Mouse (Mus musculus) urinary bladder, postnatal 14 days (tissue): Measurements from ENCODE around the gene Tspan31.
"Not testable (repeated sequence)": the region's sequence is repeated elsewhere in the genome, so short reads cannot be mapped to it uniquely, and the experiment has no call there.

Experiments
- DNase-seq: peaks from one replicate; pipeline ENCODE4 v3.0.0; 2021; ENCODE audit warnings: low spot score

The Tspan31 gene

GRCm38 (mm10) chr10:127083915-127084306, 13.8 kb upstream of the Tspan31 start:
- no peak for DNase-seq

- no peak for DNase-seq
Measured at GRCm38 (mm10) chr10:127083292-127083914, 13.3 kb upstream of the Tspan31 start.

- DNase-seq = no peak
Measured at GRCm38 (mm10) chr10:127081996-127082620, 12.0 kb upstream of the Tspan31 start.

DNA sequence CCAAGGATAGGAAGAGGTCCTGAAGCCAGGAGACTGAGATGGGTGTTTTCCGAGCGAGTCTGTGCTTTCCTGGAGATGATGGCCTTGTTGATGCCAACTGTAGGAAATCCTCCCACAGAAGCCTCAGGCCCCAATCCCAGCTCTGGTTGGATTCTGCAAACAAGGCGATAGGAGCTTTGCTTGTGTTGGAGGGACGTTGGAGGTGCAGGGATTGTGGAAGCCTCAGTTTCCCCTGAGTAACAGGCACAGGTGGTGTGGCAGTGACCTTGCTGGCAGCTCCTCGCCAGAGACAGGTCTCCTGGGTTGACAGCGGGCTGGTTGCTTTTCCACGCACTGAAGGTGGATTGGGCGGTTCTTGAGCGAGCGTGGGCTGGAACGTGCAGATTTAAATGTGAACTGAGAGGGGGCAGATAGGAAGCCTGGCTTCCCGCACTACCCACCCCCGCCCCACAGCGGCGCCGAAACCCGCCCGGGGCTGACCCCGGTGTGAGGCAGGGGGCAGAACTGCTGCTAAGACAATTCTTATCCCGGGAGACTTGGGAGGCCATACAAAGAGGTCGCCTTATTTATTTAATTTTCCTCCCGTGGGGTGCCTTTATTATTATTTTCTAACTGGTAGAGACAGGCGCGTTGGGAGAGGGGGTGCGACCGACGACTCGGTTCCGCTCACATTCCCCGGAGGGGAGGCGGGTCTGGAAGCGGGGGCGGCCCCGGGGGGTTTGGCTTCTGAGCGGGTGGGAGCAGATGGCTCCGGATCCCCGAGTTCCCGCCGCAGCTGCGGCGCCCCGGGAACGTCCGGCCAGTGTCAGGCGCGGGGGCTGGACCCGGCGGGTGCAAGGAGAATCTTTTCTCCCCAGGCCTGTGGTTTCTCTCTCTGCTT, 11.1 kb upstream of the Tspan31 start:
- DNase-seq = no peak

- no peak for DNase-seq
Measured at GRCm38 (mm10) chr10:127079665-127080391, 9.8 kb upstream of the Tspan31 start.

DNA sequence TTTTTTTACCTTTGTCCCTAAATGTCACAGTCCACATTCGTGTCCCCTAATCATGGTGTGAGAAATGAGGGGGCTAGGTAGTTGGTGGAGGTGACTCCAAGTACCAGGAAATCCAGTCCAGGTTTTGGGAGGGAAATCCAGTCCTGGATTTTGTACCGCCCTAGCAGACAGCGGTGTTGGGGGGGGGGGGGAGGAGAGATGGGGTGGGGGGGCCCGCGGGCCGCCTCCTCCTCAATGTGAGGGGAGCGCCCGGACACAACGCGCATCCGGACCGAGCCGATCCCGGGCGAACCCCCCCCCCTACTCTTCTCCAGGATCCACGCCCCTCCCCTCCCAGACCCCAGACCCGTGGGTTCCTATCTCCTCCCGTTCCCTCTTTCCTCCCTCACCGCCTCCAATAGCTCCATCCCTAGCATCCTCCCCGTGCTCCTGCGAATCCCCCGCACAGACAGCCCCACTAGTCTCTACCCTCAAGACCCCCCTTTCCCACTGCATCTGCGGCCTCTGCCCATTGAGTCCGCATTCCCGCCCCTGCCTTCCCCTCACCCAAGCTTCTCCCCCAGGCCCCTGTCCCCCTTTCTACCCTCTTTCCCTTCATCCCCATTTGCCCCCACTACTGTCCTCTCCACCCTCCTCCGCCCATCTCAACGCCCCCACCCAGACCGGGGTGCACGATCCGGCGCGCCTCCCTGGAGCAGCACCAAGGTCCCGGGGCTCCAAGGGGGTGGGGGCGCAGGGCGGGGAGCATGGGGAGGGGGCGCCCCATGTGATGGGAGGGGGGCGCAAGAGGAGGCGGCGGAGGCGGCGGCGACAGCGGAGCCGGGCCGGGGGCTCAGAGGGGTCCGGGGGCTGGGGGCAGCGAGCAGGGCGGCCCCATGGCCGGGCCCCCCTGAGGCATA, 8.9 kb upstream of the Tspan31 start:
- DNase-seq = no peak

DNA sequence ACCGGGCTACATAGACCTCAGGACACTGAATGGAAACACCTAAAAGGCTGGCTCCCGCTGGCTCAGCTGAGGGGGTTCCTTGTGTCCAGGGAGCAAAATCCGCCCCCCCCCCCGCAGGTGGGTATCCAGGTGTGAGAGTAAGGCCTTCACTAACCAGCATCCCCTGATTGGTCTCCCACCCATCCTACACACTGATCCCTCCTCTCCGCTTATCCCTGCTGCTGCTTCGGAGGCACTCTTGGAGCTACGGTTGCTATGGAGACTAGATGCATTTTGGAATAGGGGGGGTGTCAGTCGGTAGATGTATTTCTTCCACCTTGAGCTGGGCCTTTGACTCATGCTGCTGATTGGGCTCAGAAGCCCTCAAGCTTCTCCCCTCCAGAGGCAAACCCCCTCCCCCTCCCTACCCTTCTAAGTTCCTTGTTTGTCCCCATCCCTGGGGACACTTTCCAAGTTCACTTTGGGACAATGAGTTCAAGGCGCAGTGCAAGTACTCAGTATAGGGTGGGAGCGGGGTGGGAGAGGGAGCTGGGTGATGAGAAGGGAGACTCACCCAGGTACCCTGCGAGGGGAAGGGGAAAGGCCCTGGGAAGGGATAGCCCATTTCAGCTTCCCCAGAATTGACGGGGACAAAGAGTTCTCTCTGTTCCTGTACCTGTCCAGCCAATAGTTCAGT, 8.1 kb upstream of the Tspan31 start:
- DNase-seq = no peak

DNA sequence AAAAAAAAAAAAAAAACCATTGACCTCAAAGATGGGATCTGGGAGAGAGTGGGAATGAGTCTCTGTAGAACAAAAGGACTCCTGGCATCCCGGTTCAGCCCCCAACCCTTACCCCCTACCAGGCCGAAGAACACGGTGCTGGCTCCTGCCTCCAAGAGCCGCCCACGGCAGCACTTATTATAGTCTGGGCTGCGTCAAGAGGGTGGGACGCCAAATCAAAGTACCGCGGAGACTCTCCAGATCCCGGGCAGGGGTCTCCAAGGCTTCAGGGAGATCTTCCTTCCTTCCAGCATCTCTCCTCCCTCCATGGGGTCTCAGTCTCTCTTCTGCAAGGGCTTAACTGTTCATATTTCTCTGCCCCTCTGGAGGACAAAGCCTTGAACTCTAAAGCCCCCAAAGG, 7.5 kb upstream of the Tspan31 start:
- no peak for DNase-seq

GRCm38 (mm10) chr10:127076082-127076481, 6.0 kb upstream of the Tspan31 start:
- DNase-seq = no peak

- DNase-seq = no peak
Measured at GRCm38 (mm10) chr10:127075651-127076050, 5.6 kb upstream of the Tspan31 start.

DNA sequence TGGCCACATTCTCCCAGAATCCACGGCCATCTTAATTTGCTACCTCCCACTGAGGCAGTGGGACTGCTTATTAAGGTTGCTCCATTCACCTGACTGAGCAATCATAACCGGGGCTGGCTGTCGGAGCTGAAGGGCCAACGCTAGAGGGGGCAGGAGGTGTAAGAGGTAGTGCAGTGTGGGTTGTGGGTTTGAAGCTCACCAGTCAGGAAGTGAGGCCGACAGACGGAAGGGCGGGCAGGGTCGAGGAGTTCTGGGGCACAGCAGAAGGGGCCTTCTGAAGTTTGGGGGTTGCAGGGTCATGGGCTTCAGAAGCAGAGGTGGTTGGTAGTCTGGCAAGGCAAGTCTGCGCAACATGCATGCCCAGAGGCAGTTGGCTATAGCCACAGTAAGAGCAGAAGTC, 5.0 kb upstream of the Tspan31 start, which contains the start of gene Agap2:
TSS of gene Agap2 (plus strand) at position 205 of the 400 bp plus-strand sequence.
- DNase-seq = no peak

GRCm38 (mm10) chr10:127073981-127074380, 3.9 kb upstream of the Tspan31 start:
- DNase-seq = no peak

GRCm38 (mm10) chr10:127072969-127073368, 2.9 kb upstream of the Tspan31 start:
- DNase-seq = not testable (repeated sequence)

DNA sequence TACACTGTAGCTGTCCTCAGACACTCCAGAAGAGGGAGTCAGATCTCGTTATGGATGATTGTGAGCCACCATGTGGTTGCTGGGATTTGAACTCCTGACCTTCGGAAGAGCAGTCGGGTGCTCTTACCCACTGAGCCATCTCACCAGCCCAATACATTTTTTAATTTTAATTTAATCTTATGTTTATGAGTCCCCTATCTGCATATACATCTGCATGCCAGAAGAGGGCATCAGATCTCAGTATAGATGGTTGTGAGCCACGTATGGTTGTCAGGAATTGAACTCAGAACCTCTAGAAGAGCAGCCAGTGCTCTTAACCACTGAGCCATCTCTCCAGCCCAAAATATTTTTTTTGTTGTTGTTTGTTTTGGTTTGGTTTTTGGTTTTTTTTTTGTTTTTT, 2.2 kb upstream of the Tspan31 start:
- DNase-seq = not testable (repeated sequence)

DNA sequence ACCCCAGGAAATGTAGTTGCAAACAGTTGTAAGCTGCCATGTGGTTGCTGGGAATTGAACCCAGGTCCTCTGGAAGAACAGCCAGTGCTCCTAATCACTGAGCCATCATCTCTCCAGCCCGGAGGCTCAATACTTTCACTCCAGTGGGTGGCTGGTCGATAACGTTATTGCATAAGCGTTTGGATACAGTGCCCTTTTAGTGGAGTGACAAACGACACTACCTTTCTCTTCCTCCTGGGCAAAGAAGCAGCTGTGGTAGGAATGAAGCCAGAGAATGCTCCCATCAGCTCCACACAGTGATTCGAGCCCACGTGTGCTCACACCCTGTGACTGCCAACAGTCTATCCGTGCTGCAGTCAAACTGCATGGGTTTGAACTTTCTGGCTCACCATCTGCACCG, 1.1 kb upstream of the Tspan31 start:
- DNase-seq = no peak

- DNase-seq = no peak
Measured at GRCm38 (mm10) chr10:127069281-127070189, 529 bp downstream of the Tspan31 start.

DNA sequence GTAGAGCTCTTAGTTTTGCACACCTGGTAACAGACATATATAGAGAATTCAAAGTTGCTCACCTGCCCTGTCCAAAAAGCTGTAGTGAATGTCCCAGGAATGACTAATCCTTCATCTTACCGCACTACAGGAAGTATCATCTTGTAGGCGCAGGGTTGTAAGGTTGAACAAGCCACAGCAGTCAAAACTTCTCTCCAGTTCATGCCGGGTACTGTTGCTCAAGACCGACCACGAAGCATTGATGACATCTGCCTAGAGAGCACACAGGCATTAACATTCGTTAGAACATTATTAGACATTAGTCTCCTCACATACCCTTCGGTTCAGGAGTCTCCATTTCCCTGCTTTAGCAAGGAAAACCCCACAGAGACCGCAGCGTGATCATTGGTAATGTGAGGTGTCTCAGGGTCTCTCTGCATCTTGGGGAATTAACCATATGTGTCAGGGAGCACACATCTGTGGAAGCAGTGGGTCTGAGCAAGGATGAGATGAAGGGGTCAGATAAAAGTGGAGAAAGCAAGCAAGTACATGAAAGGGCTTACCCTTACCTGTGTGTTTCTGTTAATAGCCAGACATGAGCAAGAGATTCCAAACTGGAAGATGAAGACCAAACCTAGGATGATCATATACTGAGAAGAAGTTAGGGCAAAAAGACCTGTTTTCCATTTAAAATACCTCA, 1.6 kb downstream of the Tspan31 start:
- DNase-seq = no peak

GRCm38 (mm10) chr10:127066519-127067018, 3.5 kb downstream of the Tspan31 start:
- DNase-seq = no peak

GRCm38 (mm10) chr10:127065981-127066380, 4.1 kb downstream of the Tspan31 start:
- no peak for DNase-seq
